Mouse (Mus musculus): ENCODE measurements at regions not wholly inside any gene's neighbourhood (a gene's known extent, or its start where the extent isn't known, plus 50 kb on each side); places are given as distances from the start of the nearest gene placed in this dataset.

DNA sequence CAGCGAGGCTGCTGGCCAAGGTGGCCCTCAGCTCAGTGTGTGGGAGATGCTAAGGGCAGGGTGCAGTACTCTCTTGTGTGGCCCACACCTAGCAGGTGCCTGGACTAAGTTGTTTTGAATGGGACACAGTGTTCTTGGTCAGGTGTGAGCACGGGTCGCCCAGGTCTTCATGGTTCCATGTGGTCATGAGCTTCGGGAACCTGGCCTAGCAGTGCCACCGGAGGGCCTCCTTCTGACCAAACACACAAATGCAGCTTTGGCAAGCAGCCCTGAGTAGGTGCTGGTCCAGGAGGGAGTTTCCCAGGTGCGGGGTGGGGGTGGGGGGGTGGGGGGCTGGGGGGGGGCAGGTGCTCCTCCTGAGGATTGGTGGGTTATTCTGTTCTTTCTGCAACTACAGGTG, 127.6 kb downstream of the Gadd45g start:
- no peak for DNase-seq (ENCODE audit: low spot score)

DNA sequence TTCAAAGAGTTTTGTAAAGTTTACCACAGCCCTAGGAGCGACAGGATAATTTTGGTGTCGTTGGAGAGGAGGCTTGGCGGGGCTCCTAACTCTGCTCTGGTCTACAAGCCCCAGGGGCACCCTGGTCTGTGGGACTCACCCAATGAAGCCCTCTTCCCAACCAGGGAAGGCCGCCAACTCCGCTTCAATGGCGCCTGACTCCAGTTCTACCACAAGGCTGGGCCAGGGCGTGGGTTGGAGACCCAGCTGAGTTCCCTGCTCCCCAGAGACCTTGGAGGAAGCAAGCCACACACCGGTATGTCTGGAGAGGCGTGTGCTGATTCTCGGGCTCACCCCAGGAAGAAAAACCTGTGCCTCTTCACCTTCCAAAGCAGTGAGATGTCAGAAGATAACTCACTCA, 128.9 kb downstream of the Gadd45g start:
- DNase-seq (ENCODE audit: low spot score), result peak; percentile 57

DNA sequence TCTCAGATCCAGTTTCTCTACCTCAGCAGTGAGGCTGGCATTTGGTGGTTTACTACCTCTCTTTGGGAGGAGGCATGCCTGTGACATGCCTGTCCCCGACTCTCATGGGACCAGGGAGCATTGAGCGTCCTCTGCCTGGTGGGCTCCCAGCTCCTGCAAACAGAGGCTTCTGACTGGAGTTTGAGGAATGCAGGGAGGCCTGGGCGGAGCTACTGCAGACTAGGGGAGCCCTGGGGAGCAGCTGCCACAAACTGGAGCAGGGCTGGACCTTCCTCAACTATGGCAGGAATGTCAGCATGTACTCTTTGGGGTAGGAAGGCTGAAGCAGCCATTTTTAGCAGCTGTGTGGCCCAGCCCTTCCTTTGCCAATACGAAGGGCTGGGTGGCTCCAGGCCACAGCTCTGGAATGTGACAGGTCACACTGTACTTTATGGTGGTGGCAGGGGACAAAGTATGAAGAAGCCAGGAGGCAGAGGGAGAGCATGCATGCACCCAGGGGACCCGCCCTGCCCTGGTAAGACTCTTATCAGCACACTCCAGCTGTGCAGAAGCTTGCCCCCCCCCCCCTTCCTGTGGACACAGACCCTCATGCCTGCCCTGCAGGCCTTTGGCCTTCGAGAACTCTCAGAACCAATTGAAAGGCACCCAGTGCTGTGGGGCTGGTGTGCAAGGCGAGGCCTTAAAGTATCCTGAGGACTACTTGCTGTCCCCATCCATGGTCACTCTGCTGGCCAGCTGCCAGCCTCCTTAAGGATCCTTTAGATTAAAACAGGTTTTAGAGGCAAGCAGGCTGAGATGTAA, 129.5 kb downstream of the Gadd45g start:
- peak; percentile 58 for DNase-seq (ENCODE audit: low spot score)

DNA sequence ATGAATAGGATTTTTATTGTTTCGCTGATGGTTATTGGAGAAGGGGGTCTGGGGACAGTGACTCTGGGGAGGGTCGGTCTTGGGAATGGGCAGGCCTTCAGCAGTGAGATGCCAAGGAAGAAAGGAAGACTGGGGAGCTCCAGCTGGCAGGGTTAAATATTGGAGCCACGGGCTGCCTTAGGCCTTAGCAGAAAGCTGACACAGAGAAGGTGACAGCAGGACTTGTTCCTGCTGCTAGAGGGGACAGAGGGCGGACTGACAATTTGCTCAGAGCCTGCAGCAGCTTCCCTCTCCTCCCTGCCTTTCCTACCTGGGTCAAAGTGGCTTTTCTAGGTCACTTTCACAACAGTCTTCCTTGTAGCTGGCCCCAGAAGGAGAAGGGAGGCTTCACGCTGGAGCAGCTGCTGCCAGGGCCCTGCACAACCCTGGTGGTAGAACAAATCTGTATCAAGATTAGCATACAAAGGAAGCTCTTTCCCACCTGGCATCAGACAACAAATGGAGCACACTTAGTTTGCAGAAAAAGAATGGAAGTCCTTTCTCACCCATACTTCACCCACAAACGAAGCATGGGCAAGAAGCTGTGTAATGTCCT, 130.2 kb downstream of the Gadd45g start:
- no peak for DNase-seq (ENCODE audit: low spot score)

DNA sequence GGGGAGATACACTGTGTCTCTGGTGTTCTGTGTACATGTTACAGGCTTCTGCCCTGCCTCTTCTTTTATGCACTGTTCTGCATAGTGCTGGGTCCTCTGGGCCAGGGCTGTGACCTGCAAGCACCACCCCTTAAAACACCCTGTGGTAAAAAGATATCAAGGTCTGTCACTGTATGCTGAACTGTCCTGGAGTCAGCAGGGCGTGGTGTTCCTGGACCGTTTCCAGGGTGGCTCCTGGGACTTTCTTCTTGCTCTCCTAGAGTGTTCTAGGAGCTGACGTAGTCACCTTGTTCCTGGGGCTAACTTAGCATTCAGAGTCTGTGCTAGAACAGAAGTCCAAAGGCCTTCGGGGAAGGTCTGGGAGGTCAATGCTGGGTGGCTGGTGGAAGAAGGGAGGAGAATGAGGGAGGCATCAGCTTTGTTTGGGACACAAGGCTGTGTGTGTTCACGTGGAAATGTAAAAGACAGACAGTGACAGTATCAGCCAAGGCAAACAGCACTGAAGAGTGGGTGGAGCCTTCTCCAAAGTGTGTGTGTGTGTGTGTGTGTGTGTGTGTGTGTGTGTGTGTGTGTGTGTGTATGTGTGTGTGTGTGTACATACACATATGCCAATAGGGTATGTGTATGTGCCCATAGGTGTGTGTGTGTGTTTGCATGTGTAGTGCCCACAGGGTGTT, 133.0 kb downstream of the Gadd45g start:
- no peak for DNase-seq (ENCODE audit: low spot score)

DNA sequence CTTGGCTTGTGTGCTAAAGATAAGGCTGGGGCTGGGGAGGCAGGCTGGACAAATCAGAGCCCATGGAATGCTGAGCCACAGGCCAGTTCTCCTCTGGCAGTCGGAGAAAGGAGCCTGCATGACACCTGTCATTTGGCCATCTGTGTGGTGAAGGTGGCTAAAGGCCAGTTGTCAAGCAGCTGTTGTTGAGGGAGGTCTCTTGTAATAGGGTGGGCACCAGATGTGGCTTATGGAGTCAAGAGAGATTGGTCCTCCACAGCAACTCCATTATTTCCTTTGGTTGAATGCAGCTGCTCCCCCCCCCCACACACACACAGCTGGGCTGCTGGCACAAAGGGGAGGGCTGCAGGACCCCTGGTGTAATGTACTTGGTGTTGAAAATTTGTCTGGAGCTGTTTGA, 133.9 kb downstream of the Gadd45g start:
- no peak for DNase-seq (ENCODE audit: low spot score)

DNA sequence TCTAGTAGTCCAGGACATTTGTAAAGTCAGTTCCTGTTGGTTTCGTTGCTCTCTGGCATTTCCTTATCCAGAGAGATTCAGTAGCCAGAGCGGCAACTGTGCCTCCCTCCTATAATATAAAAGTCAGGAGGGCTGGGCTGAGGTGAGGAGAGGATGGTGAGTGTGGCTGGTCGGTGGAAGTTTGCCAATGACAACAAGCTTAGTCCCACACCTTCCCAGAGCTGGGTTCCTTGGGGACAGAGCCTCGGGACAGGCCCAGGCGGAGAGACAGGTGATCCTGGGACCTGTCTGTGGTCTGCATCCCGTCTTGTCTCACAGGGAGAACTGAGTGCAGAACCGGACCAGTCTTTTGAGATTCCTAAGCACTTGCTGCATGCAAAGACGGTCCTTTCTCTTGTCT, 136.5 kb downstream of the Gadd45g start:
- no peak for DNase-seq (ENCODE audit: low spot score)

DNA sequence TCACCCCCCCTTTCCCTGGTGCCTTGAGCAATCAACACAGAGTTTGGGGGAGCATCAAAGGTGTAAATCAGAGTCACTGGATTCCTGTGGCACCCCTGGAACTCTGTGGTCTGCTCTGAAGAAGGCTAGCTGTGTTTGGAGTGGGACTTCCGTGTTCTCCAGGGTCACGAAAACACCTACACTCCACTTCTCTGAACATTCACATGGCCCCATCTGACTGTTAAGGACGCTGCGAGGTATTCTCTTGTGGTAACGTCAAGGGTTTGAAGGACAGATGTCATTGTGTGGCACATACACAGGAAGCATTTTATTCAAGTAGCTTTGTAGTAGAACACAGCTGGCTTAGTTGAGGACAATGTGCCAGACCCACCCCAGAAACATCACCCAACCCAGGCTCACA, 137.1 kb downstream of the Gadd45g start:
- DNase-seq (ENCODE audit: low spot score), result no peak

DNA sequence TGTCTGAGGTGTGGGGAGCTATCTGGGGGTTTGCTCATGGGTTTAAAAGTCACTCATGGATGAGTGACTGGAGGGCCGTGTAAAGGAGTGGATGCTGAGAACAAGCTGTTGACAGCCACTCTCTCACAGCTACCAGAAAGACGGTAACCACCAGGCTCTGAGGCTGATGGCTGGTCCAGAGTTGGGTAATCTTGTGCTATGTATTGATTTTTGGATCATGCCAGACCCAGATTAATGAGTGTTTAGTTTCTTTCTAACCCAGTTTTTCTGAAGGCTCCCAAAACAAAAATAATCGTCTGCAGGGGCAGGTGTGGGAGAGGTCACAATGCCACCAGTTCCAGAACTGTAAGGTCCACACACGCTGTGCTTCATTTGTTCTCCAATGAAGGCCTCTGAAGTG, 144.9 kb downstream of the Gadd45g start:
- no peak for DNase-seq (ENCODE audit: low spot score)

DNA sequence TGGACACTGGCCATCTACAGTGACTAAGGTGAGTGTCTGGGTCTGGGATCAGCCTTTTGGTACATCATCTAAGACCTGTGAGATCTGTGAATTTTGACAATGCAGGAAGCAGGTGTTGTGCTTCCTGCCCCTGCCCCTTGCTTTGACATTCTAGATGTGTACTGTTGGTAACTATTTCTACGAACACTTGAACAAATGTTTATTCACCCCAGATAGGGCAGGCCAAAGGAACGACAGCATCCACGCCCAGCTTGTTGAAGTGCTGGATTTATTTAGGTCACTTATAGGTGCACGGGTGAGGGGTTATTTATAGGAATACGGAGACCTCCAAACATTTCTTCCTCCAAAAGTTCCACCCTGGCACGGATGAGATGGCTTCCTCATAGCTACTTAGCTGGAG, 146.4 kb downstream of the Gadd45g start:
- no peak for DNase-seq (ENCODE audit: low spot score)

DNA sequence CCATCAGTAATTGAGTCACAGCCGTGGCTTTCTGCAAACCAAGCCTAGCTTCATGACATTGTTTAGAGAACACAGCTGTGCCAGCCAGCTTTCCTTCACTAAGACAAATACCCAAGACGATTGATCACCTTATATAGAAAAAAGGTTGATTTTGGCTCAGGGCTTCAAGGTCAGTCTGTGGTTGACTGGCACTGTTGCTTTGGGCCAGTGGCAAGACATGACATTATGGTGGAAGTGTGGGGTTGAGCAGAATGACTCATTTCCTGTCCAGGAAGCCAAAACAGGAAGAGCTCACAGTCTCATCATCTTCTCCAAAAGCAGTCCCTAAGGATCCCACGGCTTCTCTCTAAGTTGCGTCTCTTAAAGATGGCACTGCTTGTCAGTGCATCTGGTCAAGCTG, 149.7 kb downstream of the Gadd45g start:
- DNase-seq (ENCODE audit: low spot score), result no peak

DNA sequence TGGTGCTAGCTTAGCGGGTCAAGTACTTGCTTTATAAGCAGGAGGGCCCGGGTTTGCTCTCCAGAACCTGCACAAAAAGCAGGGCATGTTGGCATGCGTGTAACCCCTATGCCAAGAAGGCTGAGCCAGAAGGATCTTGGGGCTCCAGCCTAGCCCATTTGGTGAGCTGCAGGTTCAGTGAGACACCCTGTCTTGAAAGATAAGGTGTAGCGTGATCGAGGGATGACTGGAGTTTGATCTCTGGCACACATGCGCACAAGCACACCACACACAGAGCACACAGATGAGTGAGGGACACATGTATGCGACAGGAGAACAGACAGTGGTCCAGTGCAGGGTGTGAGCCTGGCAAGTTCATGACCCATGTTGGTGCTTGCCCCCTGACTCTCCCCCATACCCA, 152.1 kb downstream of the Gadd45g start:
- no peak for DNase-seq (ENCODE audit: low spot score)

DNA sequence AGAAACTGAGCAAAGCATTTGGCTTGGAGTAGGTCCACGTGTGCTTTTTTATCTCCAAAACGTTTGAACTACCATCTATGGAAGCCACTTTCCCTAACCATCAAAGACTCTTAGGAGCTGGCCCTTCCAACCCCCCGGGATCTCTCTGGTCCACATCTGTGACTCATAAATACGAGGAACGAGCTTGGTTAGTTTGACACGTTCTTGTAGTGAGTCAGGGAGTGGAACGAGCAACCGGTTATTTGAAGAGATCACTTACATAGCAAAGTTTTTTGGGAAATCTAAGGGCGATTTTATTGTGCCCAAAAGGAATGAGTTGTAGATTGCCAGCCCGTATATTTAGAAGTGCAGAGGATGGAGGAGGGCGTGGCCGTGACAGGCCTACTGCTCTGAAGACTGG, 155.3 kb downstream of the Gadd45g start:
- no peak for DNase-seq (ENCODE audit: low spot score)

DNA sequence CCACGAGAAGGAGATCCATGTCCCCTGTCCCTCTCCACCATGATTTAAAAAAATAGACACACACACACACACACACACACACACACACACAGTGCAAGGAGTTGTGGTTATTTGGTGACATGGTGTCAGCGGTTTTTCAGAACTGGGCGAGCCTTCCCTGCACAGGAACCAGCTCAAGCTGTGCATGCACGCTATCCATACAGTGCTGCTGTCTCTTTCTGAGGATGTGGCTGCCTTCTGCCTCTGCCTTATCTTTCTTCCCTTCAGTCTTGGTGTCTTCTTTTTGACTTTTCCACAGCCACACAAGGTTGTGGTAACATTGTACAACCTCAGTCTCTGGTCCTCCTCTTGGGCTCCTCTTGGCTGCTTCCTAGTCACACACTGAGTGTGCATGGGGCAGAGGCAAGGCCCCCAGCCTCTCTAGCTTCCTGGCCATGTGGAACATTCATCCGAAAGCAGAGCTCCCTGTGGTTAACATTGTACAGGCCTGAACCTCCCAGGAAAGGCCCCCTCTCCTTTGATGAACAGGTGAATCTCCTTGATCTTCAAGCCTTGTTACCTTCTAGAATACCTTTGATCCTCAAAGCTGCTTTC, 157.6 kb downstream of the Gadd45g start:
- DNase-seq (ENCODE audit: low spot score), result no peak

DNA sequence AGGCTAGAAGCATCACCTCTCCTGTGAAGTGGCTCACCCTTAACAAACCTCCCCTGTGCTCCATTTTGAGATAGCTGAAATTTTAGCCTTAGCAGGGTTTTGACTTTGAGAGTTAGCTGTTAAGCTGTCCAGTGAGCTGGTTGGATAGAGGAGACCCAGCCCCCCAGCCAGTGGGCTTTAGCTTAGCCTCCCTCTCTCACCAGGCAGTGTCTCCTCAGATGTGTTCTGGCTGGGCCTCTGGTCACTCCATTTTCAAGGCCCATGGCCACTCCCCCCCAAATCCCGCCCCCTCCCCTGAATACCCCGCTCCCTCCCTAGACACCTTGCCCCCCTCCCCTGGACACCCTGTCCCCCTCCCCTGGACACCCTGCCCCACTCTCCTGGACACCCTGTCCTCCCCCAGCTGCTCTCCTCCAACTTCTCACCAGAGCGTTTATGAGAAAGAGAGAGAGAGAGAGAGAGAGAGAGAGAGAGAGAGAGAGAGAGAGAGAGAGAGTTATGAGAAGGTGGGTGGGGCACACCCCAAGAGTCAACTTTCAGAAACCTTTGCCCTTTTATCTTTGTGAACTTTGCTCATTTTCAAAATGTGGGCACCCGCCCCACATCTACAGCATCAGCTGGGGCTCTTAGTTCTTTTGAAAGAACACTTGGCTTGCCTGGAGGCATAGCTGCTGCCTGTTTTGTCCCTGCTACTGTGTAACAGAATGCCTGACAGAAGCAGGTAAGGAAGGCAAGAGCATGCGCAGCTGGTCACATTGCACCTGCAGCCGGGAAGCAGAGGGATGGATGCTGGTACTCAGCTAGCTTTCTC, 161.3 kb downstream of the Gadd45g start:
- no peak for DNase-seq (ENCODE audit: low spot score)

DNA sequence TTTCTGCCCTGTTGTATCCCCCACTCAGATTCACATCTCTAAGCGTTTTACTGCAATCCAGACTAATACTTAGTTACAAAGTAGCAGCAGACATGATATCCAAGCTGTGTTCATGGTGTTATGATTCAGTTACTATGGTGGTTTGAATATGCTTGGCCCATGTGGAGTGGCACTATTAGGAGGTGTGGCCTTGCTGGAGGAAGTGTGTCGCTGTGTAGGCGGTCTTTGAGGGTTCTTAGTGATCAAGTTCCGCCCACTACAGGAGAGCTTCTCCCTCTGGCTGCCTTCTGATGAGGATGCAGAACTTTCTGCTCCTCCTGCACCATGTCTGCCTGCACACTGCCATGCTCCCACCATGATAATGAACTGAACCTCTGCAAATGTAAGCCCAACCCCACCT, 162.8 kb downstream of the Gadd45g start:
- DNase-seq (ENCODE audit: low spot score), result no peak

DNA sequence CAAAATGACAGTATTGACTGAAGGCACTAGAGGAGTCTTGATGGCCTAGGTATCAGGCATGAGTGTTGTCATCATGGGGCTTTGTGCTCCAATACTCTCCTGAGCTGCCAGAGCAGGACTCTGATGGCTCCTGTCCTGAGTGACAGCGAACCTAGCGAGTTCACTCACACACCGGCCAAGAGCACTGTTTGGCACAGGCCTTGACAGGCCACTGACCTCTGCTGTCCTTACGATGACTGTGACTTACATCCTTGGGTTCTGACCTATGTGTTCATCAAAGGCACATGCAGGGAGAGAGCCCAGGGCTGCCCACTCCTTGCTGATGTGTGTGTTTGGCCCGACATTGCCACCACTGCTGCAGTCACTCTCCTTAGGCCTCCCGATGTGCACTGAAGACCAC, 163.3 kb downstream of the Gadd45g start:
- DNase-seq (ENCODE audit: low spot score), result no peak

DNA sequence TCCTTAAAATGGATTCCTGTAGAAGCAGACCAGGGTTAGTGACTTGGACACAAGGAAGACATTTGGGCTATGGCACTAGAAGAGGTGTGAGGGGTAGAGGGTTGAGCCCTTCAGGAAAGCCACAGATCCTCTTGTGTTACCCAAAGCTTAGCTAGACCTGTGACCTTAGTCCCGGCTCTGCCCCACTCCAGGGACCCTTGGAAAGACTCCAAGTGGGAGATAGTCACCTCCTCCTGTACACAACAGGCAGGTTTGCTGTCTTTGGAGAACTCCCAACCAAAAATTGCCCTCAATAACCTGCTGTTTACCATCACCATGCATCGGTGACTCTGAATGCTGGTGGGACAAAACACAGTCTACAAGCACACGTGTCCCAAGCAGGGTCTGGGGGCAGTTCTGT, 164.5 kb downstream of the Gadd45g start:
- DNase-seq (ENCODE audit: low spot score), result no peak

DNA sequence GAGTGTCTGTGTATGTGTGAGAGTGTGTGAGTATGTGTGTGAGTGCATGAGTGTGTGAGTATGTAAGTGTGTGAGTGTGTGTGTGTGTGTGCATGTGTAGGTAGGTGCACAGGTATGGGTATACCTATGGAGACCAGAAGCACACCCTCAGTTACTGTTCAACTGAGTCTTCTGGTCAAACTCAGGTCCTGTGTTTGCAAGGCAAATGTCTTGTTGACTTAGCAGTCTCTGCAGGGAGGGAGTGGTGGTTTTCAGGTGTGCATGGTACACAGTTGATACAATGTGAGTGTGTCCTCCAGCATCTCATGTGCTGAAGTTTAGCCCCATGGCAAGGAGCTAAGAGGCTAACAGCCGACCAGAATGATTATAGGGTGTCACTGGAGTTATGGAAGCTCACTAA, 166.7 kb downstream of the Gadd45g start:
- no peak for DNase-seq (ENCODE audit: low spot score)

DNA sequence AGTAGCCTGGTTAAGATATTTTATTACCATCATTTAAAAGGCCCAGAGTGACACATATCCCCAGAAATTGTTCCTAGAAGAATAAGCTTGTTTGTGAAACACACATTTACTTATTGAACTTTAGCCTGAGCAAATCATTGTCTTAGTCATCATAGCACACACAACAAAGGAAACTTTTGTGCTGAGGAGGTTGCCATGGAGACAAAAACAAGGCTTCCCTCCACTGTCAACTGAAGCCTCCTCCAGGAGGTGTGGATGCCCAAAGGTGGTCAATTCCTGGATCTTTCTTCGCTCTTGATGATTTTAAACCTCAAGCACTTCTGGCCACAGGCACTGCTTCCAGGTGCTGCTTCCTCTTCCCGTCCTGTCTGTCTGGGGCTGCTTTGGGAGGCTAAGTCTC, 167.3 kb downstream of the Gadd45g start:
- no peak for DNase-seq (ENCODE audit: low spot score)

DNA sequence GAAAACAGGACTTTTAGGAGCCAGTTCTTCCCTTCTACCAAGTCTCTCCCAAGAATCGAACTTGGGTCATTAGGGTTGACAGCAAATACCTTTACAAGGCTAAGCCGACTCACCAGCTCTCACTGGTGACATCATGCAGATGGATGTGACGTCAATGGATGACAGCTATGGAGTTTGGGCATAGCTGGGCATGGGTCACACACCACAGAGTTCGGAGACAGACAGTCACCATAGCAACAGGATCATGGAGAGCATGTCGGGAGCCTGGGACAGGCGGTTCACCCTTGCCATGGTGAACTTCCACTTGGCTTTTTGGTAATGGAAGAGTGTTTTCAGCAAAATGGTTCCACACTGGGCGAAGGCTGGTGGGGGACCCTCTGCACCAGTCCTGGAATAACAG, 168.1 kb downstream of the Gadd45g start:
- DNase-seq (ENCODE audit: low spot score), result no peak

DNA sequence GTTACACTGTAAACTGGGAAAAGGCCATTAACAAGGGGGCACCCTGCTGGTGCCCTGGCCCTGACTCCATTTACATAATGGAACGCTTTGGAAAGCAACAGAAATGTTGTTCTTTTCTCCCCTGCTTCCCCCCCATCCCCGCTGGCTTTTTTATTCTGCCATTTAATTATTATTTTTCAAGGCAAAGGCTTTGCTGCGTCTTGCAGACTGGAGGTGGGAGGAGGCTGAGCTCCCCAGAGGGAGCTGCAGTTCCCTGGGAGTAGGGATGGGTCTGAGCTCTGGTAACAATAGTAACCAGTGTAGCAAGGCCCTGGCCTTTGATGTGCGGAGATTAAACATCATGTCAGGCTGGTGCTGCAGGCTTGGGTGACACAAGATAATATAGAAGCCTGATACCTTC, 168.6 kb downstream of the Gadd45g start:
- no peak for DNase-seq (ENCODE audit: low spot score)

All from testis, postnatal 10 days (tissue).